Comparison of ENCODE assay signal across 24 mouse cellular contexts in the genomic region with DNA sequence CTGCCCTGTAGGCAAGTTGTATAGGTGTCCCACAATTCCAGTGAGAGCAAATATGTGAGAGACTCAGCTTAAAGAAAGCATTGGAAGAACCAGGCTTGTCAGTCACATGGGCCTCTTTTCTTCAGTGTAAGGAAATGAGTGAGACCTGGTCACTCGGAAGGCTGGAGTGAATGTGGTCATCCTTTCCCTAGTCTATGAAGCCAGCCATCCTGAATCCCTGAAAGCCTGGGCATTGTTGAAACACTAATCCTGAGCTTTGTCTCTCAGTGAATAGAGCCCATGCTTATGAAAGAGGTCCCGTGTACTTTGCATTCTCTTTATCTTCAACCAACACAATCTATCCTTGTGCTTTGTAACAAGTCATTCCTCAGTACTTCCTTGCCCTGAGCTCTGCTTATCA.
DNase-seq lines count a peak whose midpoint lies in the region; ATAC-seq and TF ChIP-seq lines count a peak whose summit lies in the region.
"Had no signal": no experiment of that assay in that cellular context is flagged by ENCODE, and none has a peak within 500 bp of the region (broad histone marks: within the 10 kb centered on the region; RNA-seq: fewer than 3 reads in every experiment).

No protein-coding gene starts in this region.

- 0 out of 2 replicates have a peak, but pooled peaks cover 2% of the 10 kb centered on the region for H3K4me1 ChIP-seq in forebrain, embryonic 10.5 days
- H3K4me1 ChIP-seq in forebrain, postnatal 0 days (ENCODE audit: insufficient read depth), result no peaks in the 10 kb centered on the region
- H3K4me1 ChIP-seq in midbrain, embryonic 11.5 days (ENCODE audit: control insufficient read depth, insufficient read depth, low read length), result no peaks in the 10 kb centered on the region
- no peaks in the 10 kb centered on the region for H3K4me1 ChIP-seq in midbrain, embryonic 14.5 days (ENCODE audit: control insufficient read depth, insufficient read depth, low read length)
- H3K4me1 ChIP-seq in midbrain, embryonic 13.5 days (replicated peaks), result no peaks in the 10 kb centered on the region
- no peaks in the 10 kb centered on the region for H3K4me1 ChIP-seq in midbrain, embryonic 15.5 days
- H3K4me1 ChIP-seq: embryonic facial prominence, embryonic 10.5 days; embryonic facial prominence, embryonic 12.5 days; forebrain, embryonic 12.5 days had no signal

- no peak overlapping the region for H3K4me3 ChIP-seq in forebrain, embryonic 10.5 days
- no peak overlapping the region for H3K4me3 ChIP-seq in forebrain, postnatal 0 days (ENCODE audit: low read depth, low read length)
- H3K4me3 ChIP-seq in midbrain, embryonic 11.5 days (ENCODE audit: low read depth, low read length), result no peak overlapping the region
- no peak overlapping the region for H3K4me3 ChIP-seq in midbrain, embryonic 14.5 days (replicated peaks; ENCODE audit: low read depth, low read length)
- no peak overlapping the region for H3K4me3 ChIP-seq in midbrain, embryonic 13.5 days (replicated peaks)
- H3K4me3 ChIP-seq in midbrain, embryonic 15.5 days, result no peak overlapping the region
- H3K4me3 ChIP-seq: embryonic facial prominence, embryonic 10.5 days; embryonic facial prominence, embryonic 12.5 days; forebrain, embryonic 12.5 days had no signal

- ATAC-seq in forebrain, postnatal 0 days, result no peak
- ATAC-seq in midbrain, embryonic 11.5 days (ENCODE audit: low FRiP score), result peak; percentile 81
- ATAC-seq in midbrain, embryonic 14.5 days (ENCODE audit: low FRiP score, low TSS enrichment), result no peak
- ATAC-seq in midbrain, embryonic 13.5 days, result 0 out of 2 replicates have a peak, but pooled peaks have one; percentile 34
- ATAC-seq in midbrain, embryonic 15.5 days (replicated peaks), result no peak
- ATAC-seq: activated CD4-positive, CD25-positive, alpha-beta regulatory T cell, adult 4 months; CD4-positive, CD25-positive, alpha-beta regulatory T cell, adult 4 months; forebrain, embryonic 14.5 days; forebrain, embryonic 16.5 days; Patski had no signal

- 52% methylated on average over 2 of the region's 2 CpGs for WGBS in forebrain, embryonic 10.5 days
- WGBS in forebrain, postnatal 0 days, result 29% methylated on average over 2 of the region's 2 CpGs
- WGBS in midbrain, embryonic 11.5 days, result 37% methylated on average over 2 of the region's 2 CpGs
- 17% methylated on average over 2 of the region's 2 CpGs for WGBS in midbrain, embryonic 14.5 days
- WGBS in midbrain, embryonic 13.5 days, result 25% methylated on average over 2 of the region's 2 CpGs
- 24% methylated on average over 2 of the region's 2 CpGs for WGBS in midbrain, embryonic 15.5 days

- 0 out of 2 replicates have a peak overlapping the region, but pooled peaks have one; percentile 25 for H3K27ac ChIP-seq in forebrain, embryonic 10.5 days
- H3K27ac ChIP-seq in forebrain, postnatal 0 days (ENCODE audit: low read depth, low read length), result no peak overlapping the region
- H3K27ac ChIP-seq in midbrain, embryonic 11.5 days (ENCODE audit: low read depth, low read length), result no peak overlapping the region
- no peak overlapping the region for H3K27ac ChIP-seq in midbrain, embryonic 14.5 days (replicated peaks; ENCODE audit: low read depth, low read length)
- H3K27ac ChIP-seq in midbrain, embryonic 13.5 days, result no peak overlapping the region
- H3K27ac ChIP-seq in midbrain, embryonic 15.5 days, result no peak overlapping the region
- H3K27ac ChIP-seq: embryonic facial prominence, embryonic 10.5 days; embryonic facial prominence, embryonic 12.5 days; forebrain, embryonic 12.5 days had no signal

- no peaks in the 10 kb centered on the region for H3K36me3 ChIP-seq in forebrain, embryonic 10.5 days (replicated peaks)
- H3K36me3 ChIP-seq in forebrain, postnatal 0 days (ENCODE audit: insufficient read depth), result no peaks in the 10 kb centered on the region
- no peaks in the 10 kb centered on the region for H3K36me3 ChIP-seq in midbrain, embryonic 11.5 days (ENCODE audit: control insufficient read depth, insufficient read depth, low read length)
- no peaks in the 10 kb centered on the region for H3K36me3 ChIP-seq in midbrain, embryonic 14.5 days (ENCODE audit: control insufficient read depth, insufficient read depth, low read length)
- no peaks in the 10 kb centered on the region for H3K36me3 ChIP-seq in midbrain, embryonic 13.5 days
- H3K36me3 ChIP-seq in midbrain, embryonic 15.5 days (replicated peaks), result no peaks in the 10 kb centered on the region
- H3K36me3 ChIP-seq: embryonic facial prominence, embryonic 10.5 days; embryonic facial prominence, embryonic 12.5 days; forebrain, embryonic 12.5 days; G1E had no signal

- H3K4me2 ChIP-seq in forebrain, postnatal 0 days (ENCODE audit: low read depth), result no peak overlapping the region
- H3K4me2 ChIP-seq in midbrain, embryonic 11.5 days, result no peak overlapping the region
- H3K4me2 ChIP-seq in midbrain, embryonic 14.5 days (ENCODE audit: low read length), result no peak overlapping the region
- H3K4me2 ChIP-seq in midbrain, embryonic 13.5 days (replicated peaks), result no peak overlapping the region
- H3K4me2 ChIP-seq in midbrain, embryonic 15.5 days, result no peak overlapping the region
- H3K4me2 ChIP-seq: embryonic facial prominence, embryonic 12.5 days; forebrain, embryonic 12.5 days had no signal

- no peak for TF ChIP-seq CTCF in forebrain, postnatal 0 days (IDR thresholded peaks at IDR 0.05; ENCODE audit: low read depth)

- H3K27me3 ChIP-seq in forebrain, embryonic 10.5 days (ENCODE audit: poor library complexity, severe bottlenecking), result no peaks in the 10 kb centered on the region
- no peaks in the 10 kb centered on the region for H3K27me3 ChIP-seq in forebrain, postnatal 0 days (ENCODE audit: insufficient read depth, low read length)
- H3K27me3 ChIP-seq in midbrain, embryonic 11.5 days (ENCODE audit: control insufficient read depth, insufficient read depth, low read length), result no peaks in the 10 kb centered on the region
- no peaks in the 10 kb centered on the region for H3K27me3 ChIP-seq in midbrain, embryonic 14.5 days (ENCODE audit: control insufficient read depth, insufficient read depth, low read length)
- no peaks in the 10 kb centered on the region for H3K27me3 ChIP-seq in midbrain, embryonic 13.5 days
- H3K27me3 ChIP-seq in midbrain, embryonic 15.5 days (replicated peaks), result no peaks in the 10 kb centered on the region
- H3K27me3 ChIP-seq: CH12.LX; embryonic facial prominence, embryonic 12.5 days; forebrain, embryonic 12.5 days had no signal

- H3K9me3 ChIP-seq in forebrain, embryonic 10.5 days, result peaks cover 5% of the 10 kb centered on the region; the same call in 1 of the 2 replicates
- H3K9me3 ChIP-seq in forebrain, postnatal 0 days (ENCODE audit: low read length), result no peaks in the 10 kb centered on the region
- no peaks in the 10 kb centered on the region; the same call in 1 of the 2 replicates for H3K9me3 ChIP-seq in midbrain, embryonic 11.5 days (ENCODE audit: control insufficient read depth, low read length)
- 0 out of 2 replicates have a peak, but pooled peaks cover 9% of the 10 kb centered on the region for H3K9me3 ChIP-seq in midbrain, embryonic 14.5 days (ENCODE audit: control insufficient read depth, low read length)
- peaks cover 6% of the 10 kb centered on the region; the same call in 1 of the 2 replicates for H3K9me3 ChIP-seq in midbrain, embryonic 13.5 days
- H3K9me3 ChIP-seq in midbrain, embryonic 15.5 days, result 0 out of 2 replicates have a peak, but pooled peaks cover 2% of the 10 kb centered on the region

- no peak overlapping the region for H3K9ac ChIP-seq in forebrain, postnatal 0 days
- H3K9ac ChIP-seq in midbrain, embryonic 11.5 days (ENCODE audit: low read length), result no peak overlapping the region
- no peak overlapping the region for H3K9ac ChIP-seq in midbrain, embryonic 14.5 days (replicated peaks; ENCODE audit: low read length)
- no peak overlapping the region for H3K9ac ChIP-seq in midbrain, embryonic 13.5 days (replicated peaks)
- H3K9ac ChIP-seq in midbrain, embryonic 15.5 days, result no peak overlapping the region
- H3K9ac ChIP-seq: embryonic facial prominence, embryonic 12.5 days; forebrain, embryonic 12.5 days had no signal

- DNase-seq in forebrain, embryonic 10.5 days (ENCODE audit: extremely low spot score, low spot score), result no peak
- no peak for DNase-seq in forebrain, postnatal 0 days
- no peak for DNase-seq in midbrain, embryonic 11.5 days (ENCODE audit: low spot score, missing footprints)
- no peak for DNase-seq in midbrain, embryonic 14.5 days
- DNase-seq: adrenal gland, adult 8-10 months; adrenal gland, postnatal 14 days; adrenal gland, postnatal 36 days; B cell, adult 2 months; cerebellum, adult 11-12 months; cerebellum, adult 2 months; cerebellum, adult 9-10 months; cerebellum, postnatal 10 days had no signal

Comparison
In these comparisons a context has a peak if more than half of its experiments do, and no peak if none do; other contexts are left out.
1. ATAC-seq: peak in midbrain, embryonic 11.5 days (single experiment) and midbrain, embryonic 13.5 days (single experiment); none in forebrain, postnatal 0 days (single experiment), midbrain, embryonic 14.5 days (single experiment) and midbrain, embryonic 15.5 days (single experiment).